In the genomic region with DNA sequence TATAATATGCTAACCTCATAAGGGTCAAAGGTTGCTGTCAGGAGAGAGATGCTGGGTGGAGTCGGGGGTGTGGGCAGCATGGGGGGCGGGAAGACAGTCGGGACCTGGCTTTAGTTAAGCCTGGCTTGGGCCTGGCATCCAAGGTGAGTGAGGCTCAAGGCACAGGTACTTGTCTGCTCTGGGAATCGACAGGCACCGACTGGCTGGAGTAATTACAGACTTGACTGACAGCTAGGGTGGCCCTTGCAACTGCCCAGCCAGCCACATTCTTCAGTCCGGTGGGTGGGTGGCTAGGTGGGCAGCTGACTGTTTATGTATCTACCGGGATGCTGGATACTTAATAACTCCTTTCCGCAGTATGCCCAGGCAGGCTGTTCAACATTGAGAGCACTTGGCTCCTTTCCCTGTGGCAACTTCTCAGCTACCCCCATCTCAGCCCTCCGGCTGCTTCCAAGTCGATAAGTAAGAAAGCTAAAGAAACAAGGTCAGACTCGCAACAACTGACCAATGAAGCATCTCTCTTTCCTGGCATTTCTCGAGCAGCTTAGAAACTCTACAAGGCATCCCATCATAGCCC, we compare ENCODE assay signal across 26 mouse cellular contexts. TPM values are rescaled to one million over a fixed set of nuclear protein-coding genes. Genes with fewer than 3 reads are reported as not detected.
DNase-seq lines count a peak whose midpoint lies in the region; ATAC-seq and TF ChIP-seq lines count a peak whose summit lies in the region.
"Had no signal": no experiment of that assay in that cellular context is flagged by ENCODE, and none has a peak within 500 bp of the region (broad histone marks: within the 10 kb centered on the region; RNA-seq: fewer than 3 reads in every experiment).

No protein-coding gene starts in this region.

- H3K9me3 ChIP-seq in kidney, embryonic 15.5 days (replicated peaks), result no peaks in the 10 kb centered on the region
- no peaks in the 10 kb centered on the region for H3K9me3 ChIP-seq in embryonic facial prominence, embryonic 10.5 days
- H3K9me3 ChIP-seq: embryonic facial prominence, embryonic 15.5 days; hindbrain, embryonic 12.5 days; intestine, embryonic 15.5 days; megakaryocyte, embryonic 14.5 days; midbrain, embryonic 13.5 days; neural tube, embryonic 15.5 days had no signal

- DNase-seq in kidney, adult 2 months, result peak; percentile 83
- peak; percentile 57 for DNase-seq in fat pad, adult 2 months (ENCODE audit: extremely low read depth, low read depth, low spot score)
- DNase-seq in kidney, adult 9 months, result peak; percentile 83
- DNase-seq in kidney, postnatal 36 days, result peak; percentile 73 to 77
- DNase-seq in embryonic facial prominence, embryonic 10.5 days (ENCODE audit: low spot score), result no peak
- DNase-seq in gastrocnemius, postnatal 4 days (ENCODE audit: low spot score in 2 of 2), result no peak
- DNase-seq: adrenal gland, postnatal 25 days; gastrocnemius, postnatal 14 days; heart, adult 11 months; heart, postnatal 36 days; liver; lung, adult 2 months; right cerebral cortex, postnatal 25 days; spleen, adult 18-20 months had no signal

- TF ChIP-seq POLR2A in kidney, adult 2 months (IDR thresholded peaks at IDR 0.05; ENCODE audit: low read depth, low read length), result no peak

- H3K9ac ChIP-seq in kidney, embryonic 15.5 days, result no peak overlapping the region
- H3K9ac ChIP-seq: embryonic facial prominence, embryonic 15.5 days; hindbrain, embryonic 12.5 days; intestine, embryonic 15.5 days; liver, embryonic 14.5 days; midbrain, embryonic 13.5 days; neural tube, embryonic 15.5 days had no signal

- no peaks in the 10 kb centered on the region for H3K27me3 ChIP-seq in kidney, adult 2 months (replicated peaks; ENCODE audit: control insufficient read depth, insufficient read depth, low read length)
- H3K27me3 ChIP-seq in kidney, embryonic 15.5 days, result 0 out of 2 replicates have a peak, but pooled peaks cover 2% of the 10 kb centered on the region
- peaks cover 15% of the 10 kb centered on the region for H3K27me3 ChIP-seq in embryonic facial prominence, embryonic 10.5 days (replicated peaks; ENCODE audit: low read depth, poor library complexity, severe bottlenecking)
- H3K27me3 ChIP-seq: intestine, embryonic 15.5 days had no signal

- WGBS in kidney, adult 2 months, result 44% methylated on average over 12 of the region's 12 CpGs
- WGBS in kidney, embryonic 15.5 days, result 66% methylated on average over 12 of the region's 12 CpGs
- 80% methylated on average over 12 of the region's 12 CpGs for WGBS in embryonic facial prominence, embryonic 10.5 days

- H3K27ac ChIP-seq in kidney, adult 2 months (ENCODE audit: insufficient read depth, low read depth, low read length), result peak overlapping the region; percentile 69
- H3K27ac ChIP-seq in kidney, embryonic 15.5 days, result no peak overlapping the region
- no peak overlapping the region for H3K27ac ChIP-seq in embryonic facial prominence, embryonic 10.5 days (replicated peaks)
- H3K27ac ChIP-seq: embryonic facial prominence, embryonic 15.5 days; hindbrain, embryonic 12.5 days; hindbrain, postnatal 0 days; intestine, embryonic 15.5 days; liver, embryonic 14.5 days; midbrain, embryonic 13.5 days; neural tube, embryonic 15.5 days had no signal

- peaks cover 67% of the 10 kb centered on the region for H3K4me1 ChIP-seq in kidney, adult 2 months (ENCODE audit: control insufficient read depth, insufficient read depth, low read length)
- H3K4me1 ChIP-seq in kidney, embryonic 15.5 days, result peaks cover 54% of the 10 kb centered on the region
- H3K4me1 ChIP-seq in embryonic facial prominence, embryonic 10.5 days, result peaks cover 30% of the 10 kb centered on the region
- H3K4me1 ChIP-seq: midbrain, embryonic 13.5 days had no signal

- no peak for TF ChIP-seq CTCF in kidney, adult 2 months (conservative IDR thresholded peaks at IDR 0.05; ENCODE audit: insufficient read depth, insufficient read length, low read depth, low read length)

- no peak for ATAC-seq in kidney, embryonic 15.5 days (replicated peaks; ENCODE audit: low FRiP score)
- ATAC-seq: CD4-positive, CD25-positive, alpha-beta regulatory T cell, adult 4 months; forebrain, embryonic 14.5 days; hindbrain, postnatal 0 days; intestine, embryonic 15.5 days; midbrain, embryonic 13.5 days had no signal

- H3K4me3 ChIP-seq in kidney, adult 2 months (ENCODE audit: insufficient read depth, low read depth, low read length), result no peak overlapping the region
- H3K4me3 ChIP-seq in kidney, embryonic 15.5 days (replicated peaks), result no peak overlapping the region
- H3K4me3 ChIP-seq in embryonic facial prominence, embryonic 10.5 days, result no peak overlapping the region
- H3K4me3 ChIP-seq: embryonic facial prominence, embryonic 15.5 days; hindbrain, embryonic 12.5 days; intestine, embryonic 15.5 days; megakaryocyte, embryonic 14.5 days; midbrain, embryonic 13.5 days; neural tube, embryonic 15.5 days had no signal

- no peak overlapping the region for H3K4me2 ChIP-seq in kidney, embryonic 15.5 days
- H3K4me2 ChIP-seq: embryonic facial prominence, embryonic 15.5 days; heart, embryonic 11.5 days; hindbrain, embryonic 12.5 days; intestine, embryonic 15.5 days; midbrain, embryonic 13.5 days; neural tube, embryonic 15.5 days had no signal

- H3K36me3 ChIP-seq in kidney, adult 2 months (ENCODE audit: control insufficient read depth, insufficient read depth, low read length), result no peaks in the 10 kb centered on the region
- no peaks in the 10 kb centered on the region for H3K36me3 ChIP-seq in kidney, embryonic 15.5 days
- no peaks in the 10 kb centered on the region for H3K36me3 ChIP-seq in embryonic facial prominence, embryonic 10.5 days (replicated peaks)
- H3K36me3 ChIP-seq: embryonic facial prominence, embryonic 15.5 days; hindbrain, embryonic 12.5 days; intestine, embryonic 15.5 days; midbrain, embryonic 13.5 days; neural tube, embryonic 15.5 days had no signal

RNA-seq across cellular contexts. Expression of a gene that starts 10.0 kb away (rescaled TPM):
- polyA plus RNA-seq in kidney, adult 2 months (2012; rRNA removed), result 96.6 and 114 TPM in 2 replicates
- 6.5 and 7.2 TPM in 2 replicates for polyA plus RNA-seq in kidney, embryonic 15.5 days (2015; fragmentation: Nextera tagmentation; extraction: Ambion mirVana)
- 0.59 and 0.82 TPM in 2 replicates for polyA plus RNA-seq in embryonic facial prominence, embryonic 10.5 days (2016; fragmentation: Nextera tagmentation; extraction: Ambion mirVana)
- under 1 TPM; 0.15 to 0.47 TPM for total RNA-seq in gastrocnemius, postnatal 4 days (2021)
- polyA plus RNA-seq: midbrain, embryonic 13.5 days had no signal

RNA-seq across cellular contexts. Expression of a gene that starts 56.1 kb away (rescaled TPM):
- polyA plus RNA-seq in kidney, adult 2 months (2012; rRNA removed), result 41.6 and 45.4 TPM in 2 replicates
- 29.9 and 35.2 TPM in 2 replicates for polyA plus RNA-seq in kidney, embryonic 15.5 days (2015; fragmentation: Nextera tagmentation; extraction: Ambion mirVana)
- polyA plus RNA-seq in embryonic facial prominence, embryonic 10.5 days (2016; fragmentation: Nextera tagmentation; extraction: Ambion mirVana), result 26.6 and 30.2 TPM in 2 replicates
- total RNA-seq in gastrocnemius, postnatal 4 days (2021), result 10 to 100 TPM; 53.6 to 57.9 TPM

Comparison
In these comparisons a context has a peak if more than half of its experiments do, and no peak if none do; other contexts are left out.
1. RNA of a gene that starts 10.0 kb away (polyA plus RNA-seq): 96.6 to 114 TPM in kidney, adult 2 months; 6.5 to 7.2 TPM in kidney, embryonic 15.5 days and 0.59 to 0.82 TPM in embryonic facial prominence, embryonic 10.5 days; every median in the first group is over 10 times any median in the second.
2. DNase-seq: peak in kidney, adult 2 months (single experiment), fat pad, adult 2 months (single experiment), kidney, adult 9 months (single experiment) and kidney, postnatal 36 days (2 of 2); none in embryonic facial prominence, embryonic 10.5 days (single experiment) and gastrocnemius, postnatal 4 days (0 of 2).